Mouse (Mus musculus): ENCODE measurements around the gene Heyl. TPM values are rescaled to one million over a fixed set of nuclear protein-coding genes. Genes with fewer than 3 reads are reported as not detected.

The Heyl gene
- polyA plus RNA-seq, 1 experiment from 2014 or later: 13.0 TPM

DNA sequence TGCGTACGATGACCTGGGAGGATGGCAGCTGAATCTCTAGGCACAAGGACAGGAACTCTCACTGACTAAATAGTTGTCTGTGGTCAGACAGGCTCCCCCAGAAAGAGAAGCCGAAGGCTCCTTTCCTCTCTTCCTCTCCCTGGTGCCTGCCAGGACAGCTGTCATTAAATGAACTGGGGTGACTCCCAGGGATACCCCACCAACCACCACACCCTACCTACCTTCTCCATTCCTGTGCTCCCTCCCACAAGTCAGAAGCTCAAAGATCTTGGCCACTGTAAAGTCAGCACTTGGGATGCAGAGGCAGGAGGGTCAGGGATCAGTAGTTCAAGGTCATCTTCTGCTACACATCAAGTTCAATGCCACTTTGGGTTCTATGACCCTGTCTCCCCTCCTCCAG lies 515 bp upstream of the Heyl start:
- ATAC-seq (replicated peaks; ENCODE audit: insufficient number of reproducible peaks, insufficient read depth, low FRiP score, low read depth): no peak
- Histone ChIP-seq H3K36me3 (no peaks in the 10 kb centered on the region), H3K9me3 (replicated peaks) (no peaks in the 10 kb centered on the region), H3K27me3 (peaks cover 11% of the 10 kb centered on the region; the same call in 1 of the 2 replicates), H3K4me3 (no peak overlapping the region; the same call in 1 of the 2 replicates), H3K4me2 (peak overlapping the region; percentile 82), H3K9ac (no peak overlapping the region), H3K27ac (no peak overlapping the region), H3K4me1 (replicated peaks) (peaks cover 46% of the 10 kb centered on the region)
- 81% methylated on average over 3 of the region's 3 CpGs for WGBS

DNA sequence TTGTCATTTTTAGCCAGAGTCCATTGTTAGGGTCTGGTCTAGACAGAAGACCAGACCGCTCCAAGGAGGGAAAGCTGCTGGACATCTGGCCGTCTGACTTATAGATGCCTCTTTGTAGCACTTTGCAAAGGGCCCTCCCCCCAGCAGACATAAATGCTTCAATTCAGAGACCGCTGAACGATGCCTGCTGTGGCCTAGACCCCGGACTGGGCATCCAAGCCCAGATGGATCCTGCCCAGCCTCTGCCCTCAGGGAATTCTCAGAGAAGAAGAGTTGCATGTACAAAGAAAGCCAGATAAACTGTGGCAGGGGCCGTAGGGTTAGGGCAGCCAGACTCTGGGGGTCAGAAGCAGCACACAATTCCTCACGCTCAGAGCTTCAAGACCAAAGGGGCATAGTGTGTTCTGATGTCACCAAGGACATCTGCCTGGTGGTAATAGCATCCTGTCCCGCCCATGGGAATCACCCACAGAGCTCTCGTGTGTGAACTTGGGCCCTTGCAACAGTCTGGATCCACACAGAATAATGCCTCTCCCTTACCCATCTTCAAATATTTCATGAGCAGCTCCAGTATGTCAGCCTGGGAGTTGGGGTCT lies 2.6 kb downstream of the Heyl start:
- H3K4me2 ChIP-seq: peak overlapping the region; percentile 82; the same call in 1 of the 2 replicates
- WGBS: 65% methylated on average over 9 of the region's 9 CpGs
- H3K36me3 ChIP-seq: no peaks in the 10 kb centered on the region
- no peak for ATAC-seq (replicated peaks; ENCODE audit: insufficient number of reproducible peaks, insufficient read depth, low FRiP score, low read depth)
- H3K4me3 ChIP-seq: 0 out of 2 replicates have a peak overlapping the region, but pooled peaks have one; percentile 7
- H3K4me1 ChIP-seq (replicated peaks): peaks cover 52% of the 10 kb centered on the region
- H3K27me3 ChIP-seq: peaks cover 8% of the 10 kb centered on the region; the same call in 1 of the 2 replicates
- no peaks in the 10 kb centered on the region for H3K9me3 ChIP-seq (replicated peaks)
- peak overlapping the region; percentile 74 for H3K27ac ChIP-seq
- no peak overlapping the region for H3K9ac ChIP-seq

DNA sequence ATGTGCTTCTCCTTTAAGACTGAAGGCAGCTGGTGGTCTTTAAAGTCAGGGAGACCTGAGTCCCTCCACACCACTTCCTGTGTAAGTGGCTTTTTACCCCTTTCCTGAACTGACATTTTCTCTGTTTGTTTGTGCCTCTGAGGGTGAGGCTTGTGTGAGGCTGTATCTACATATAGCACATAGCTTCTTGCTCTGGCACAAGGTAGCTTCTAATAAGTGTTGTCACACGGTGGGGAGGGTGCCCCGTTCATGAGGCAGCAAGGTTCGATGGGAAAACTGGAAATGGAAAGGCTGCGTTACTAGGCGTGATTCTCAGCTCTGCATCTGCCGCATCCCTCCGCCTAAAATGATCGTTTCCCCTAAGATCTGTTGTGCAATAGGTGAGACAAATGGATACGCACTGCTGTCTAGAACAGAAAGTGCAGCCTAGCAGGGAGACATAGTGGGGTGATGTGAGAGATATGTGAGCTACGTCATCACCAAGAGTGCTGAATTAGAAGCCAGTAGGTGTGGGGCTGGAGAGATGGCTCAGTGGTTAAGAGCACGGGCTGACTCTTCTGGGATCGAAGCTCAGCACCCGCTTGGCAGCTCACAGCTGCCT lies 3.2 kb downstream of the Heyl start:
- Histone ChIP-seq H3K9ac (no peak overlapping the region), H3K4me2 (peak overlapping the region; percentile 82), H3K4me3 (0 out of 2 replicates have a peak overlapping the region, but pooled peaks have one; percentile 7), H3K4me1 (replicated peaks) (peaks cover 52% of the 10 kb centered on the region), H3K9me3 (replicated peaks) (no peaks in the 10 kb centered on the region), H3K27me3 (peaks cover 8% of the 10 kb centered on the region; the same call in 1 of the 2 replicates), H3K36me3 (no peaks in the 10 kb centered on the region), H3K27ac (peak overlapping the region; percentile 74)
- ATAC-seq (replicated peaks; ENCODE audit: insufficient number of reproducible peaks, insufficient read depth, low FRiP score, low read depth): no peak
- 71% methylated on average over 13 of the region's 13 CpGs for WGBS

DNA sequence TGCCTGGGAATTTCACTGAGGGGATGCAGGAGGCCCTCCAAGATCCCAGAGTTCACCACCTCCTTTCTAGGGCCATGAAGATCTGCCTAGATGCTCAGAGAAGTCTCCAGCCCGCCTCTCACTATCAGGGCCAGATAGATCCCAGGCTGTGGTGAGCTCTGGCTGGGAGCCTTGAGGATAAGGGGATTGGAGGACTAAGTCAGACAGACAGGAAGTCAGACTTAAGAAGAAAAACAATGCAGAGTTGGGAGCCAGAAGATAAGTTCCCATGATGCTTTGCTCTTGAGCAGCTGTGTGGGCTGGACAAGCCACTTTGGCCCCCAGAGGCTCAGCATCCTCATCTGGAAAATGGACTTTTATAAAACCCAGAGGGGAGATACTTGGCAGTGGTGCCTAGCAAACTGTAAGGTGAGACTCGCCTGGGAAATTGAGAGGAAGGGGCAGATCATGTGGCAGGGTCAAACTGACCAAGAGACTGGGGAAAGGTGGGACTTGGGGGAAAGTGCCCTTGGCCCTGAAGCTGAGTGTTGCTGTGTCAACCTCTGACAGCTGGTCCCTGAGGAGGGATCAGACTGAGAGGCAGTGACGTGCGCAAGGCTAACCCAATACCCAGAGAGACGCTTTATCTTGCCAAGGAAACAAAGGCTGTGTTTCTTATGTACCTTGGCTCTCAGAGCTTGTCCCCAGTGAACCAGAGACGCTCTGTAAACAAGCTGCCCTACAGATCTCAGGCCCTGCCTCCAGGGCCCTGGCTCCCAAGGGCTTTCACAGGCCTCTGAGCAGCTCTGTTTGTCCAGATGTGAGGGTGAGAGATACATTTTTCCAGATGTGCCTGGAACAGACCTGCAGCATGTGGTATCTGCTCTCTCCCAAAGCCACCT lies 4.3 kb downstream of the Heyl start:
- Histone ChIP-seq H3K36me3 (no peaks in the 10 kb centered on the region), H3K27me3 (peaks cover 8% of the 10 kb centered on the region; the same call in 1 of the 2 replicates), H3K27ac (peak overlapping the region; percentile 74), H3K9me3 (replicated peaks) (no peaks in the 10 kb centered on the region), H3K9ac (no peak overlapping the region), H3K4me3 (no peak overlapping the region), H3K4me2 (no peak overlapping the region), H3K4me1 (replicated peaks) (peaks cover 49% of the 10 kb centered on the region)
- WGBS: 46% methylated on average over 6 of the region's 6 CpGs
- ATAC-seq (replicated peaks; ENCODE audit: insufficient number of reproducible peaks, insufficient read depth, low FRiP score, low read depth): peak; percentile 23; the same call in 1 of the 2 replicates

DNA sequence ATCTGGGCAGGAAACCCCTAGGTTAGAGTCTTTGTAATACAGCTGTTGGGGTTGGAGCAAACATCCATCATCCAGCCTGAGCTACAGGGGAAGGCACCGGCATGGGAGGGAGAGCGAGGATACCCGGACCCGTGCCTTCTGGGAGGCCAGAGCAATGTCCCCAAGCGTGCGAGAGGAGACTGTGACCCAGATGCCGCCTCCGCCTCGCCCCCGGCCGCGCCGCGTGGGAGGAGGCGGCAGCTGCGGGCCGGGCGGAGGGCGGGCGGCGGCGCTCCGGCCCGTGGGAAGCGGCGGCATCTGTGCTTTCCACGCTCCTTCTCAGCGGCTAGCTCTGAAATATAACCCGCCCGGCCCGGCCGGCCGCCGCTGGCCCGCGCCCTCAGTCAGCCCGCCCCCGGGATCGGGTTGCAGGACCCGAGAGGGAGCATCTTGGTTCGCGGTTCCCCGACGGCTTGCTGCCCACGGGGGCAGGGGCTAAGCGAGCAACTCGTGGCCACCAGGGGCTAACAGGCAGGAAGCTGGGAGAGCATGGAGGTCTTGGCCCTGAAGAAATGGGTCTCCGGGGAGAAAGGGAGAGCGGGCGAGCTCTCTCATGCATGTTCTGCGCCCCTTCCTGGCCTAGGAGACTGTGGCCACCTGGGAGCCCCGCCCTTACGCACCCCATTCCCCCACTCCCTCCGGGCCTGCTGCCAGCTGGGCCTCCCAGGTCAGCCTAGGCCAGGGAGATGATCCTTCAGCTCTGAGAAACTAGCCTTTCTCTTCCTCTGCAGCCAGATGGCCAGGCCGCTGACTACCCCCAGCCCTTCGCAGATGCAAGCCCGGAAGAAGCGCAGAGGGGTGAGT lies 6.2 kb downstream of the Heyl start:
- Histone ChIP-seq H3K36me3 (no peaks in the 10 kb centered on the region), H3K9me3 (replicated peaks) (no peaks in the 10 kb centered on the region), H3K9ac (peak overlapping the region; percentile 35), H3K4me2 (peak overlapping the region; percentile 80), H3K4me3 (peak overlapping the region; percentile 46), H3K4me1 (replicated peaks) (peaks cover 37% of the 10 kb centered on the region), H3K27me3 (peaks cover 6% of the 10 kb centered on the region; the same call in 1 of the 2 replicates), H3K27ac (peak overlapping the region; percentile 74)
- ATAC-seq (replicated peaks; ENCODE audit: insufficient number of reproducible peaks, insufficient read depth, low FRiP score, low read depth): peak; percentile 48
- WGBS: 9% methylated on average over 56 of the region's 58 CpGs

DNA sequence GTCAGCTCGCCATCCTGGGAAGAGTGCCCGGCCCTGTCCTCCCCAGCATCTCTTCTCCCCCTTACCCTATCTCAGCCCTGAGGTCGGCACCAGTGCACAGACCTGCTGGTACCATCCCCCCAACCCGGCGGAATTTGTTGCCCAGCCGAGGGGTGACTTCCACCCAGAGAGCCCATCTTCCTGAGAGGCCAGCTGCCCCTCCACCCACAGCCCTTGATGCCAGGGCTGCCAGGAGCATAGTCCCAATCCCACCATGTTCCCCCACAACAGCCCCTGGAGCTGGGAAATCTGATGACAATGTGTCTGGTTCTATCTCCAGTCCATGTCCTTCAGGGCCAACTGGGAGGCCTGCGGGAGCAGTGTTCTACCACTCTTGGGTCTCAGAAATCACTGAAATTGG lies 12.9 kb downstream of the Heyl start:
- no peak for ATAC-seq (replicated peaks; ENCODE audit: insufficient number of reproducible peaks, insufficient read depth, low FRiP score, low read depth)
- WGBS: 80% methylated on average over 7 of the region's 7 CpGs
- no peaks in the 10 kb centered on the region for H3K36me3 ChIP-seq
- H3K4me3 ChIP-seq: no peak overlapping the region
- no peak overlapping the region for H3K4me2 ChIP-seq
- peak overlapping the region; percentile 92 for H3K27ac ChIP-seq
- no peaks in the 10 kb centered on the region for H3K9me3 ChIP-seq (replicated peaks)
- H3K27me3 ChIP-seq: no peaks in the 10 kb centered on the region
- H3K9ac ChIP-seq: no peak overlapping the region
- peaks cover 40% of the 10 kb centered on the region for H3K4me1 ChIP-seq (replicated peaks)

DNA sequence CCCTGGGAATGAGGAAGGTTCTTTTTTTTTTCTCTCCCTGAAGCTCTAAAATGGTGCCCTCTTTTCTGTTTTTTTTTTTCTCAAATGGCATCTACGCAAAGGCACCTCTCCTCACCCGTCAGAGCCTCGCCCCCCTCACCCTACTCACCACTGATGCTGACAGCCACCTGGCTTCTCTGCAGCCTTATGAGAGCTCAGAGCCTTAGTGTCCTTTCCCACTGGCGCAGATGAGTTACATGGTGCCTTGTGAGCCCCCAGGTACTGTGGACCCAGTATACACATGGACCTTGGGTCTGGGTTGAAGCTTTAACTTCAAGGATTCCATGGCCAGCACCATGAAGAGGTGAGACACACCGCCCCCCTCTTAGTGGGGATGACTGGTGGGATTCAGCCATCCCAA lies 13.3 kb downstream of the Heyl start:
- H3K9me3 ChIP-seq (replicated peaks): no peaks in the 10 kb centered on the region
- H3K4me1 ChIP-seq (replicated peaks): peaks cover 40% of the 10 kb centered on the region
- H3K27me3 ChIP-seq: no peaks in the 10 kb centered on the region
- peak overlapping the region; percentile 92 for H3K27ac ChIP-seq
- H3K36me3 ChIP-seq: no peaks in the 10 kb centered on the region
- H3K4me2 ChIP-seq: peak overlapping the region; percentile 24; the same call in 1 of the 2 replicates
- no peak overlapping the region for H3K4me3 ChIP-seq
- 91% methylated on average over 5 of the region's 5 CpGs for WGBS
- no peak for ATAC-seq (replicated peaks; ENCODE audit: insufficient number of reproducible peaks, insufficient read depth, low FRiP score, low read depth)
- peak overlapping the region; percentile 10; the same call in 1 of the 2 replicates for H3K9ac ChIP-seq

DNA sequence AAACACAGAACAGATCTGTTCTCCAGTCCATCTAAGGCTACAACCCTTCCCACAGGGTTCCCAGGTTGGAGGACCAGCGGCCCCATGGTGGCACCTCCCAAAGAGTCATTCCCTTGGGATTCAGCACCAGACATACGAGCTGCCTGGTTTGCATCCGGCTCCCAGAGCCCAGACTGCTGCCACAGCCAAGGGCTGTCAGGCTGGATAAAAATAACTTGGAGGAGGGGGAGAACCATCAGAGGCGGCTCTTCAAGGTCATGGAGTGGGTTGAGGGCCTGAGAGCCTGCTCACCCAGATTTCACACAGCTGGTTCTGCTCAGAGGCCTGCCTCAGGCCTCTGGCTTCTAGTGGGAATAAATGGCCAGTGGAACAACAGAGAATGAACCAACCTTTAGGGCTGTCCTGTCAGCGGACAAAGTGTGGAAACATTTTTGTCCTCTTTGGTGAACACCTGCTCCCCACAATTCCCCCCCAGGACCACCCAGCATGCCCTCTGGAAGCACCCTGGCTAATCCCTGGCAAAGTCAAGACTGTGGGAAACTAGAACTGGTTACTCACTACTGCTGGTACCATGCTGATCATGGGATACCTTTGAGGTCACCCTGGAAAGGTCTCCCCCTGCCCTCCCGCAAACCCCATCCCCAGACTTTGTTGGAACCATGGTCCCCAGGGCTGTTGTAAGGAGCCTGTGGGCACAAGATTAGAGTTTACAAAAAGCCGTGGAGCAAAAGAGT lies 14.0 kb downstream of the Heyl start:
- Histone ChIP-seq H3K4me1 (replicated peaks) (peaks cover 45% of the 10 kb centered on the region), H3K27me3 (no peaks in the 10 kb centered on the region), H3K9me3 (replicated peaks) (no peaks in the 10 kb centered on the region), H3K9ac (peak overlapping the region; percentile 32; the same call in 1 of the 2 replicates), H3K36me3 (no peaks in the 10 kb centered on the region), H3K4me2 (peak overlapping the region; percentile 24; the same call in 1 of the 2 replicates), H3K27ac (peak overlapping the region; percentile 92), H3K4me3 (no peak overlapping the region)
- ATAC-seq (replicated peaks; ENCODE audit: insufficient number of reproducible peaks, insufficient read depth, low FRiP score, low read depth): peak; percentile 85
- 39% methylated on average over 7 of the region's 7 CpGs for WGBS

DNA sequence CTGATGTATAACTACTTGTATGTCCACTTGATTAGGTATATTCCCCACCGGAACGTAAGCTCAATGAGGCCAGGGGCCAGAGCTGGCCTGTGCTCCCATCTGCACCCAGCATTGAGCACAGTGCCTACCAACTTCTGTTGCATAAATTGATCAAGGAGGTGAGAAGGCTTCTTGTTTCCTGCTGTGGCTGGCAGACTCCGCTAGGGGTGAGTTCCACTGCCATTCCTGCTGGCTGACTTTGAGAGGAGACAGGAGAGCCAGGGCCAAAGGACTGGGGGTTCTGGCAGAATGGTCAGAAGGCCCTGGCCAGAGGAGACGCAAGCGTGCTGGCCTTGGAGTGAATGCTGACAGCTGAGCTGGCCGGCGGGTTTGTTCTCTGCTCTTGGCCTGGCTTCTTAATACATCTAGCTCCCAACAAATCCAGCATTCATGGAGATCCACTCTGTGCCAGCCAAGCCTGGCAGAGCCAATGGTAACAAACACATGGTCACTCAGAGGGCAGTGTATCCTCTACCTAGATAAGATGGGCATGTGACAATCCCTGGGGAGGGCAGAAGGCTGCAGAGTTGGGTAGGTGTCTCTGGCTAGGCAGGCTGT lies 15.7 kb downstream of the Heyl start:
- peak overlapping the region; percentile 92 for H3K27ac ChIP-seq

DNA sequence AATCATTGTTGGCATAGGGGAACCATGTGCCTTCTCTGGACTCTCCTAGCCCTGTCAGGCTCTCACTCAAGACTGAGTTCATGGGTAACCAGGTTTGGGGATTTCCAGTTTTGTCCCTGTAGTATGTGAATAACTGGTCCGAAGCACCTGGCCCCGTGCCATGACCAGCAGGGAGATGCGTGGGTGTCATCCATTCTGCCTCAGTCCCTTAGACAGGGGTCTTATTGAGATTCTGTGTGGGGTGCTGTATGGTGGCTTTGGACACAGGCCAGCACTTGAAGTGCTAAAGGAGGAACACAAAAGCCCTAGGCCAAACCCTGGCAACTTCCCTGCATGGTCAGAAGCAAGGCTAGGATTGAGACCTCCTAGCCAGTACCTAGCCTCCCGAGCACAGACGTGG lies 18.9 kb downstream of the Heyl start:
- Histone ChIP-seq H3K27ac (no peak overlapping the region), H3K27me3 (no peaks in the 10 kb centered on the region), H3K9me3 (replicated peaks) (no peaks in the 10 kb centered on the region), H3K4me2 (no peak overlapping the region), H3K4me1 (replicated peaks) (peaks cover 33% of the 10 kb centered on the region), H3K4me3 (no peak overlapping the region), H3K36me3 (no peaks in the 10 kb centered on the region), H3K9ac (no peak overlapping the region)
- WGBS: 68% methylated on average over 5 of the region's 5 CpGs
- no peak for ATAC-seq (replicated peaks; ENCODE audit: insufficient number of reproducible peaks, insufficient read depth, low FRiP score, low read depth)

More for the DNA sequence above, 15.7 kb downstream of the Heyl start:
- WGBS: 45% methylated on average over 7 of the region's 7 CpGs
- ATAC-seq (replicated peaks; ENCODE audit: insufficient number of reproducible peaks, insufficient read depth, low FRiP score, low read depth): 0 out of 2 replicates have a peak, but pooled peaks have one; percentile 12
- H3K36me3 ChIP-seq: no peaks in the 10 kb centered on the region
- no peaks in the 10 kb centered on the region for H3K27me3 ChIP-seq
- 0 out of 2 replicates have a peak overlapping the region, but pooled peaks have one; percentile 16 for H3K9ac ChIP-seq
- no peak overlapping the region for H3K4me2 ChIP-seq
- no peaks in the 10 kb centered on the region for H3K9me3 ChIP-seq (replicated peaks)
- peaks cover 47% of the 10 kb centered on the region for H3K4me1 ChIP-seq (replicated peaks)
- H3K4me3 ChIP-seq: no peak overlapping the region
